Mouse (Mus musculus) C2C12 (cell line): ENCODE data around the gene Tmem190. TPM values are rescaled to one million over a fixed set of nuclear protein-coding genes. Genes with fewer than 3 reads are reported as not detected.
"Not testable (repeated sequence)": the region's sequence is repeated elsewhere in the genome, so short reads cannot be mapped to it uniquely, and the experiment has no call there.

Experiments used
- H3K27me3 ChIP-seq: one replicate; pipeline ENCODE4 v1.6.1; 2011; ENCODE audit not compliant: control insufficient read depth, insufficient read depth, insufficient read length
- H3K36me3 ChIP-seq: one replicate; pipeline ENCODE4 v1.6.1; 2011; ENCODE audit not compliant: control insufficient read depth, insufficient read depth
- H3K4me3 ChIP-seq: one replicate; pipeline ENCODE4 v1.5.1; 2011; ENCODE audit warnings: mild to moderate bottlenecking, control low read depth; ENCODE audit not compliant: poor library complexity, insufficient read depth, severe bottlenecking
- H3K79me2 ChIP-seq: one replicate; pipeline ENCODE4 v1.6.1; 2011; ENCODE audit not compliant: control insufficient read depth, insufficient read depth
- H3K79me3 ChIP-seq: one replicate; pipeline ENCODE4 v1.6.1; 2011; ENCODE audit warnings: low read depth, control low read depth
- H3ac ChIP-seq: one replicate; pipeline ENCODE3; 2011; ENCODE audit warnings: low read depth; ENCODE audit not compliant: control insufficient read depth, insufficient read length
- CEBPB ChIP-seq: IDR thresholded peaks from one replicate; pipeline ENCODE4 v1.6.1; 2011; ENCODE audit warnings: low read depth, mild to moderate bottlenecking, control low read depth, moderate library complexity
- CTCF ChIP-seq: IDR thresholded peaks from one replicate; pipeline ENCODE4 v1.5.1; 2011; ENCODE audit not compliant: control insufficient read depth, insufficient read depth, insufficient read length
- FOSL1 ChIP-seq: IDR thresholded peaks from one replicate; pipeline ENCODE4 v1.8.0; 2011; ENCODE audit warnings: mild to moderate bottlenecking, low read length; ENCODE audit not compliant: poor library complexity, insufficient read depth, severe bottlenecking
- MAX ChIP-seq: IDR thresholded peaks from one replicate; pipeline ENCODE4 v1.6.1; 2011; ENCODE audit warnings: mild to moderate bottlenecking, control low read depth
- MYOD1 ChIP-seq: IDR thresholded peaks from one replicate; pipeline ENCODE4 v1.6.1; 2011; ENCODE audit warnings: low read depth; ENCODE audit not compliant: control insufficient read depth, insufficient read length
- MYOG ChIP-seq: IDR thresholded peaks from one replicate; pipeline ENCODE4 v1.6.1; 2011; ENCODE audit not compliant: control insufficient read depth, insufficient read length; ENCODE audit errors: extremely low read depth
- USF1 ChIP-seq: IDR thresholded peaks from one replicate; pipeline ENCODE4 v1.6.1; 2011; ENCODE audit warnings: low read depth, mild to moderate bottlenecking, control low read depth, moderate library complexity
- polyA plus RNA-seq: library from polyadenylated mRNA; unstranded; fragments of >200 nt; fragmentation: generic; extraction: Trizol; gene quantifications from one replicate; pipeline ENCODE4 v1.2.1, GENCODE M21; 2012; ENCODE audit warnings: missing spikeins

The Tmem190 gene
- polyA plus RNA-seq, 1 experiment, result 0.84 TPM

GRCm38 (mm10) chr7:4788499-4789435 lies 6.0 kb downstream of the Tmem190 start:
- peak overlapping the region; percentile 92 for H3ac ChIP-seq
- peak overlapping the region; percentile 42 for H3K4me3 ChIP-seq
- H3K79me2 ChIP-seq, result peaks cover 34% of the 10 kb centered on the region
- H3K27me3 ChIP-seq, result no peaks in the 10 kb centered on the region
- H3K79me3 ChIP-seq, result peaks cover 15% of the 10 kb centered on the region
- TF ChIP-seq USF1 (peak; percentile 57), FOSL1 (no peak), CTCF (peak; percentile 25), MAX (peak; percentile 97), CEBPB (no peak), MYOD1 (no peak), MYOG (no peak)
- H3K36me3 ChIP-seq, result peaks cover 14% of the 10 kb centered on the region

- Histone ChIP-seq H3K36me3 (peaks cover 21% of the 10 kb centered on the region), H3K27me3 (no peaks in the 10 kb centered on the region), H3K79me2 (peaks cover 42% of the 10 kb centered on the region), H3ac (peak within 1 kb of the TSS; percentile 92), H3K4me3 (peak within 1 kb of the TSS; percentile 42), H3K79me3 (peaks cover 20% of the 10 kb centered on the region)
- no peak for TF ChIP-seq MYOG
- no peak for TF ChIP-seq USF1
- no peak for TF ChIP-seq FOSL1
- no peak for TF ChIP-seq MAX
- TF ChIP-seq CEBPB, result no peak
- no peak for TF ChIP-seq CTCF
- TF ChIP-seq MYOD1, result no peak
Measured at GRCm38 (mm10) chr7:4789436-4789935, 6.7 kb downstream of the Tmem190 start, which contains the start of gene Tmem238. Gene Tmem238 (minus strand): TSS chr7:4789656.

GRCm38 (mm10) chr7:4792278-4793212 lies 9.8 kb downstream of the Tmem190 start, which contains the start of gene Rpl28:
Gene Rpl28 (plus strand): TSS chr7:4792874.
- peaks cover 37% of the 10 kb centered on the region for H3K79me2 ChIP-seq
- TF ChIP-seq CEBPB (no peak), MAX (peak; percentile 85)
- peak within 1 kb of the TSS; percentile 60 for H3K4me3 ChIP-seq
- no peaks in the 10 kb centered on the region for H3K27me3 ChIP-seq
- H3K79me3 ChIP-seq, result peaks cover 20% of the 10 kb centered on the region
- H3K36me3 ChIP-seq, result peaks cover 39% of the 10 kb centered on the region
- peak within 1 kb of the TSS; percentile 100 for H3ac ChIP-seq

- H3K27me3 ChIP-seq, result not testable (repeated sequence)
- peaks cover 19% of the 10 kb centered on the region for H3K79me3 ChIP-seq
- H3ac ChIP-seq, result peak overlapping the region; percentile 100
- peaks cover 39% of the 10 kb centered on the region for H3K36me3 ChIP-seq
- peaks cover 30% of the 10 kb centered on the region for H3K79me2 ChIP-seq
- H3K4me3 ChIP-seq, result peak overlapping the region; percentile 60
Measured at GRCm38 (mm10) chr7:4793248-4793647, 10.5 kb downstream of the Tmem190 start.

- H3K36me3 ChIP-seq, result peaks cover 39% of the 10 kb centered on the region
- TF ChIP-seq FOSL1, result no peak
- TF ChIP-seq MYOD1, result no peak
- TF ChIP-seq MAX, result no peak
- no peak for TF ChIP-seq CTCF
- no peak for TF ChIP-seq MYOG
- no peak for TF ChIP-seq CEBPB
- no peak for TF ChIP-seq USF1
- peaks cover 19% of the 10 kb centered on the region for H3K79me3 ChIP-seq
- no peaks in the 10 kb centered on the region for H3K27me3 ChIP-seq
- H3K79me2 ChIP-seq, result peaks cover 27% of the 10 kb centered on the region
- H3K4me3 ChIP-seq, result peak overlapping the region; percentile 60
- H3ac ChIP-seq, result peak overlapping the region; percentile 100
Measured at GRCm38 (mm10) chr7:4793674-4794073, 10.9 kb downstream of the Tmem190 start.
